Mouse (Mus musculus) natural killer cell, adult 2 months (primary cell): ENCODE data around the gene Pcx.
"Not testable (repeated sequence)": the region's sequence is repeated elsewhere in the genome, so short reads cannot be mapped to it uniquely, and the experiment has no call there.

ENCODE experiments used
- DNase-seq, 2 experiments: peaks; one replicate each; pipeline ENCODE4 v3.0.0; 2022; ENCODE audit warnings: low spot score in 2 of 2

Gene Pcx

GRCm38 (mm10) chr19:4586783-4587182, 76.5 kb downstream of the Pcx start:
- DNase-seq = not testable (repeated sequence)

- no peak for DNase-seq
Measured at GRCm38 (mm10) chr19:4587426-4587825, 77.2 kb downstream of the Pcx start.

DNA sequence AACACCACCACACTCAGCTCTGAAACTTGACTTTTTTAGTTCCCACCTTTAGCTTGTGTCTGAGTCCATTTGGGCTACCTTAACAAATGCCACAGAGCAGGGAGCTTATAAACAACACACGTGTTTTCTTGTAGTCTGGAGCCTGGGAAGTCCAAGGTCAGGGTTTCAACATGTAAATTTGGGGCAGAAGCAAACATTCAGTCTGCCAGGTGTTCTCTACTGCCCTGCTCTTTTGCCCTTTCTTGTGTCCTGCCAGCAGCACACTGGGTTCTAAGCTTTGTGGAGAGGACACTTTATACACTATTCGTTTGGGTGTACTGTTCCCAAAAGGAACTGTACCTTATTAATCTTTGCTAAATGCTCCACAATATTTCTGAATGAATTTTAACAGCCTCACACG, 78.2 kb downstream of the Pcx start:
- no peak for DNase-seq

- no peak for DNase-seq
Measured at GRCm38 (mm10) chr19:4589081-4589480, 78.8 kb downstream of the Pcx start.

GRCm38 (mm10) chr19:4590025-4590424, 79.8 kb downstream of the Pcx start:
- DNase-seq = no peak

DNA sequence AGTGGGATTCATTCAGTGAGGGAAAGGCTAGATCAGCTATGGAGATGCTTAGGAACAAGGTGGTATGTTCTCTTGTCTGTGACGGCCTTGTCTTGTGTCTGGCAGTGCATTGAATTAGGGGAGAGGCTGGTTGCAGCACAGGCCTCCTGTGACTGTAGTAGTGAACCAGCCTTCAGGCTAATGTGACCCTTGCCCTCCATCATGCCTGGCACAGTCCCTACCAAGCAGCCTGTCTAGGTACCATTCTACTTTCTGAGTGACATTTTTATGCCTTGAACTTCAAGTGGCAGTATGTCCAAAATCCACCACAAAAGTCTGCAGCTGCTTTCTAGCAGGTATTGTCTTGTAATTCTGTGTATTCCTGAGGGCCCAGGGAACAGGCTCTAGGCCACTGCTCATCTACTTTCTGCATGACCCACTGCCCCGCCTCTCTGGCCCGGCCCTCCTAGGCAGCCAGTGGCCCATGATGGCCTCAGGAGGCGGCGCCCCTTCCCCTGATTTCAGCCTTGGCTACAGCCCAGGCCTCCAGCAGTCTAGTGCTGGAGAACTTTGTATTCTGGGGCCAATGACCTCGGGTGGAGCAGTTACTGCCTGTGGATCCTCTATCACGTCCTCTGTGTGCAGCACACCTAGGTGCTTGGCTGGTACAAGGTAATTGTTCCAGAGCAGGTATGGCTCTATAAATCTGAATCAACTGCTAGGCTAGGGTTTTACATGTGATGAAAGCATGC, 83.7 kb downstream of the Pcx start:
- DNase-seq = no peak

GRCm38 (mm10) chr19:4596071-4596470, 85.8 kb downstream of the Pcx start:
- DNase-seq = no peak

- no peak for DNase-seq
Measured at GRCm38 (mm10) chr19:4602459-4602858, 92.2 kb downstream of the Pcx start.

DNA sequence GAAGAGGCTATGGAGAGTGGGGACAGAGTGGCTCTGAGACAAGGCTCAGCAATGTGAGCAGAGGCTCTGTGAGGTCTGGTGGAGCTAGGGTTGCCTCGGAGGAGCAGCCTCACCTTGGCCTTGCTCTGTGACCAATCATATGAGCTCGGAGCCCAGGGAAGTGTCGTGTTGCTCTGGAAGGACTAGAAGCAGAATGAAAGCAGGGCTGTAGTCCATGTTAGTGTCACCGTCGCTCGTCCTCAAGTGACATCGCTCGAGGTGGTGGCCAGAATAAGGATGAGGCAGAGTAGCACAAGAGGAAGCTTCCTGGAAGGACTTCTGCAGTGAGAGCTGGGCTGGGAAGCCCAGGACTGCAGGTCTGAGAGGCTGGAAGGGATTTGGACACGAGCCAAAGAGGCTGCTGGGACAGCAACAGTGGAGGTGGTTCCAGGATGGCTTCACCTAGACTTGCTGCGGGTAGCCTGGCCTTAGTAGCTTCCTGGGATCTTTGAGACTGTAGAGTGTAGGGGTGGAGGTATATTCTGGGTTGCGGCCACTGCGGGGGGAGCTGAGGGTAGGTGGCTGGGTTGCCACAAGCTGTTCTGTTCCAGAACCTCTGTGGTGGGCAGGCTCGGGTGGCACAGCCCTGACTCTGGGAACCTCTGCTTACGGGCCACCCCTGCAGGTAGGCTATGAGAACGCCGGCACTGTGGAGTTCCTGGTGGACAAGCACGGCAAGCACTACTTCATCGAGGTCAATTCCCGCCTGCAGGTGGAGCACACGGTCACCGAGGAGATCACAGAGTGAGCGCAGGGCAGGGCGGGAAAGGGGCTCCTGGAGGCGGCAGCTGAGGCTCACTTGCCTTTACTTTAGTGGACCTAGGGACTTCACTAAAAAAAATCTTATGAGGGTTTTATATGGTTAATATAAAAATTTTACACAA, 93.8 kb downstream of the Pcx start:
- no peak for DNase-seq

DNA sequence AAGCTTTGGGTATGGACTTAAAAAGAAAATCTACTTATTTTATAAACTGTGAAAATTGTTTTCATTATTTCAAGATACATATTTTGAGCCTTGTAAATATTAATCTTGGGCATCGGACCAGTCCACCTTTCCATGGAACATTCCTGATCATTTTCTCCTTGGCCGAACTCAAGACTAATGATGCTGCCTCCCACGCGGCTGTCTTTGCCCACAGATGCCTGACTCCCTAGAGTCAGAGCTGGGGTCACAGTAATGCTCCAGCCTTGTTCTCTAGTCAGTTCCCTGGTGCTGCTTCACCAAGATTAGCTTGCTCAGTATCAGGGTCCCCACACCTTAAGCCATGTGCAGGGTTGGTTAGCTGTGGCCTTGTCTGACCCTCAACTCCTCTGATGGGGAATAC, 95.4 kb downstream of the Pcx start:
- no peak for DNase-seq

DNA sequence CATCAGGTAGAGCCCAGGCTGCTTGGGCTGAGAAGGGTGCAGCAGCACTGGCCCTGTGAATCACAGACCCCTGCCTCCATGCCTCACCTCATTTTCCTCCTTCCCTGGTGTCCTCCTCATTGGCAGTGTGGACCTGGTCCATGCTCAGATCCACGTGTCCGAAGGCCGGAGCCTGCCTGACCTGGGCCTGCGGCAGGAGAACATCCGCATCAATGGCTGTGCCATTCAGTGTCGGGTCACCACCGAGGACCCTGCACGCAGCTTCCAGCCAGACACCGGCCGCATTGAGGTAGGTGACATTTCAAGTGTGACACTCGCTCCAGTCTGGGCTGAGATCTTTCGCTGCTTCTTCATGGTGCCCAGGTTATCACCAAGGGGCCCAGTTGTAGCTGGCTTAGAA, 97.1 kb downstream of the Pcx start:
- DNase-seq = no peak

GRCm38 (mm10) chr19:4608511-4608910, 98.2 kb downstream of the Pcx start:
- DNase-seq = no peak

DNA sequence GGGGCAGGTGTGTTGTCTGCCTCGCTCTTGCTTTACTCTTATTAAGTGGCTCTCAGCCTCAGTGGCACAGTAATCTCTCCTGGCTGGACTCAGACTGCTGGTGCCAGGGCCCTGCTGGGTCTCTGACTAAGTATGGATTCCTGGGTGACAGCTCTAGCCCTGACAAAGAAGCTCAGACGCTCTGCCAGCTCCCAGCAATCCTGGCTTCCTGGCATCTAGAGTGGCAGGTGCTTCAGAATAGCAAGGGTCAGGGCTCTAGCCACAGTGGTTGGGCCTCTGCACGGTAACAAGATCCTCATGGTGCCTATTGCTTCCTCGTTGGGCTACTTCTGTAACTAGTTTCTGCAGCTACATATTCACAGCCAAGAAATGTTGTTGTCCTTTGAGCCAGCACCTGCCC, 99.8 kb downstream of the Pcx start:
- DNase-seq = no peak

DNA sequence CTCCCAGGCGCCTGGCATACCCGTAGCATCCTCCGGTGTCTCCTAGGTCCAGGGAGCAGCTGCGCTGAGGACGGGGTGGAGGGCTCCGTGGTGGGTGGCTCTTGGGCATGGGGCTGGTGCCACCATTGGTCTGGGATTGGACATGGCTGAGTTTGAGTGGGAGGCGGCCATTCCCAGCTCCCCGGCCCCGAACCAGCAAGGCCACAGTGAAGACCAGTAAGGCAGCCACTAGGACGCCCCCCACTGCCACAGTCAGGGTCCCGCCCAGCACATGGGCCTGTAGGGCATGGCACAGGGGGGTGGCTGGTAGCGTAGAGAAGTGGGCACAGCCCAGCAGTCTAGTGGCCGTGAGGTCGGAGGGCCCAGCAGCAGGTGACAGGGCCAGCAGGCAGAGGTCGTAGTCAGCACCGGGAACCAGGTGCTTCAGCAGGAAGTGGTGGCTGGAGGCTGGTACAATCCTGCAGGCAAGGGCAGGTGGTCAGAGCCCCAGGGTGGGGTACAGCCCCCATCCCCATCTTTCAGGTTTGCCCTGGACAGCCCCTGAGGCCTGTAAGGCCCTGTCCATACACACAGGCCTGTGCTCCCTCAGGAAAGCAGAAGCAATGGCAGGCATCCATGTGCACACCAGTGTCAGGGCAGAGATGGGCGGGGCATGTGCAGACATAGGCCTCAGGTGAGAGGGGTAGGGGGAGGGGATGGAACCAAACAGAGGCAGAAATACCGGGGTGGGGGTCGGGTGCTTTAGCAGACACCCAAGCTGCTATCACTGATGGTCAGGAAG, 102.1 kb downstream of the Pcx start:
- no peak for DNase-seq

DNA sequence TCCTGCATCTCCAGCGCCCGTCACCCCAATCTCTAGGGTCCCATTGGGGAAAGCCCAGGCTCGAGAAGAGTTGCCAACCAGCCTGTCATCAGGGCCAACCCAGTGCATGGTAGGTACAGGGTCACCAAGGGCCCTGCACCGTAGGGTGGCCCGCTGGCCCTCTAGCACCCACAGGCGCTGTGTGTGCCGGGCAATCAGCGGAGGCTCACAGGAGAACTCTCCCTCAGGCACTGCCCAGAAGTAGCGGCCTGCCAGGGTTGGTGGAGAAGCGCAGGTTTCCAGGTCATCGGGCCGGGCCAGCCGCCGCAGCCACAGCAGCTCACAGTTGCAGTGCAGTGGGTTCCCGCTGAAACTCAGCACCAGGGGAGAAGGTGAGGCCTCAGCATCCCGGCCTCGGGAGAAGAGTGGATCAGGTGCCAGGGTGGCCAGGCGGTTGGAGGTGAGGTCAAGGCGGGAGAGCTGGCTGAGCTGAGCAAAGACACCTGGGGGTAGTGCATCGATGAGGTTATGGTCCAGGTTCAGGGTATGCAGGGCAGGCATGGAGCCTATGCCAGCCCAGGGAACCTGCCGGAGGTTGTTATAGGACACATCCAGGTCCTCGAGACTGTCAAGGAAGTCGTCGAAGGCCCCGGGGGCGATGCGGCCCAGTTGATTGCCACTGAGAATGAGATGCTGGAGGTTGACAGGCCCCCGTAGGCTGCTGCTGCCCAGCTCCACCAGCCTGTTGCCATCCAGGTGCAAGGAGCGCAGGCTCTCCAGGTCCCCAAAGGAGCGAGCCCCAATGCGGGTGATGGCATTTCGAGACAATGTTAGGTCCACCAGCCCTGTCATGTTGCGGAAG, 103.4 kb downstream of the Pcx start:
- DNase-seq = no peak

DNA sequence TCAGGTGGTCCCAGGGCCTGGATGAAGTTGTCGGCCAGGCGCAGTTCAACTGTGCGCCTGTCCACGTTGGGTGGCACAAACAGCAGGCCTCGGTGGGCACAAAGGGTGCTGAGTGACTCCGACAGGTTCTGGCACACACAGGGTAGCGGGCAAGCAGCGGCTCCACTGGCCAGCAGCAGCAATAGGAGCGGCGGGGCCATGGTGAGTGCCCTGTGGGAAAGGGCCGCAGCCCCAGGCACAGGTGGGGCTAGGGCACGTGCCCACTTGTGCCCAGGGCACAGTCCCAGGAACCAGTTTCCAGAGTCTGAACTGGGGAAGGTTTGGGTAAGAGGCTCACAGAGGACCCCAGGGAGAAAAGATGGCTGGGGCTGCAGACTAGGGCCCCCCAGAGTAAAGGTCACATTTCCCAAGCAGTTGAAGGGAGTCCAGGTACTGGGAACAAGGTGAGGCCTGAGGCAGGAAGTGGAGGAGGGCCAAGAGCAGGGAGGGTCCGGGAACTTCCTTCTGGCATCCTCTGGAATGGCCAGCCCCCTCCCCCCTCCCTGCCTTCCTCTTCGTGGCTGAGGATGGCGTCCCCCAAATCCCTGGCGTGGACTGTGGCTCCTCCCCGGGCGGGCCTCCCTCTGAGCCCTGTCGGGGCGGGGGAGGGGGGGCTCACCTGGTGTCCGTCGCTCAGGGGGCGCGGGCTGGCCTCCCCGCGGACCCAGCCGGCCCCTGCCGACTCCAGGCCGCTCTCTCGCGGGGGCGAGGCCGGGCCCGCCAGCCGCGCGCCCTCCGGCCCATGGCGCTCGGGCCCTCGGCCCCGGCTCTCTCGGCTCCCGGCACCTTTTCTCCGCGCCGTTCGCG, 104.3 kb downstream of the Pcx start:
- DNase-seq = no peak

DNA sequence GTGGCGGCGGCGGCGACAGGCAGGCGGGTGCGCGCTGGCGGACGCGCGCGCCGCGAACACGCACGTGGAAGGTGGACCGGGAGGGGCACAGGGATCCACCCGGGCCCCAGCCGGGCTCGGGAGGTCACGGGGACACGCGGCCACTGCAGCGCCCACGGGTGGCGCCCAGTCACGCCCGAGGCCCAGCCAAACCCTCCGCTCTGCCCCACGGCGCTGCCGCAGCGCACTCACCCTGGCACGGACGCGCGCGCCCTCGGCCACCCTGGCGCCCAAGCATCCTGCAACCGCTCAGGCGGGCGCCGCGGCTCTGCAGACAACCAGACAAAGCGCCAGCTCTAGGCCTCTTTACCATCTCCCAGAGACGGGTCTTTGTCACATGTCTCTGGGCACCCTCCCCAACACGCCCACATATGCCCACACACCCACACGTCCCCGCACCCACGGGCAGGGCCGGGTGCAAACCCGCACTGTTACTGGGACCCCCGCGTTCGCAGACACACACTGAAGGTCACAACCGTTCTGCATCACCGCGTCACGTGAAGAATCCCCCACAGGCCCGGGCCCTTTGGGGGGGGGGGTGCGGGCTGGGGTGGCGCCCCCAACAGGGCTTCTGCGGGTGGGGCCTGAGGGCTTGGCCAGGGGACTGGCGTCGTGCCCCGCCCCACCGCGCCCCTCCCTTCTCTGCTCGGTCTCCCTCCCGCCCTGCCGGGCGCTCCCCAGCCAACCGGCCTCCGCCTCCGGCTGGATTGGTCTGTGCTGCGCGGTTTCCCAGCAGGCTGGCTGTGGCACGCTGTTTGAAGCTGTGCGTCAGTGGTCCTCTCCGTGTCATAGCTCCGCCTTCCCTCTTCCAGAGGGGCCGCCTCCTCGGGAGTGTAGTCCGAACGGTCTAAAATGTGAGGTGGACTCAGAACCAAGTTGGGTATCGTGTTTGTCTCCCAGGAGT, 105.2 kb downstream of the Pcx start, which contains the start of gene Lrfn4:
Gene Lrfn4, minus strand, starts transcription at position 517 of the 943 bp plus-strand sequence.
- peak in 1 of 2 experiments; percentile 22 for DNase-seq

GRCm38 (mm10) chr19:4616546-4616945, 106.3 kb downstream of the Pcx start:
- no peak for DNase-seq

DNA sequence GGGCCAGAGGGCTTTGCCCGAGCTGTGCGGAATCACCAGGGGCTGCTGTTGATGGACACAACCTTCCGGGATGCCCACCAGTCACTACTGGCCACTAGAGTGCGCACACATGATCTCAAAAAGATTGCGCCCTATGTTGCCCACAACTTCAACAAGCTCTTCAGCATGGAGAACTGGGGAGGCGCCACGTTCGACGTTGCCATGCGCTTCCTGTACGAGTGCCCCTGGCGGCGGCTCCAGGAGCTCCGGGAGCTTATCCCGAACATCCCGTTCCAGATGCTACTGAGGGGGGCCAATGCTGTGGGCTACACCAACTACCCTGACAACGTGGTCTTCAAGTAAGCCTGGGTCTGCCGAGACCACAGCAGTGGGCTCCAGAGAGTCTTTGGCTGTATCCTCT, 107.9 kb downstream of the Pcx start:
- no peak for DNase-seq
